Mouse (Mus musculus): ENCODE data around the gene Fam228a. TPM values are rescaled to one million over a fixed set of nuclear protein-coding genes. Genes with fewer than 3 reads are reported as not detected.

Gene Fam228a
- polyA plus RNA-seq, 1 experiment: not detected

- 93% methylated on average over 3 of the region's 3 CpGs for WGBS
- H3K4me3 ChIP-seq (ENCODE audit: insufficient read depth, low read depth, low read length): no peak overlapping the region
- no peak for TF ChIP-seq POLR2A (IDR thresholded peaks at IDR 0.05; ENCODE audit: insufficient read depth, low read depth, low read length)
- no peak for TF ChIP-seq CTCF (IDR thresholded peaks at IDR 0.05; ENCODE audit: insufficient read depth, low read depth, low read length)
Observed at GRCm38 (mm10) chr12:4729165-4729564, 9.1 kb downstream of the Fam228a start.

GRCm38 (mm10) chr12:4719762-4720754 lies 18.2 kb downstream of the Fam228a start:
- Histone ChIP-seq H3K4me3 (ENCODE audit: insufficient read depth, low read depth, low read length) (no peak overlapping the region), H3K27ac (ENCODE audit: insufficient read depth, low read depth, low read length) (no peak overlapping the region), H3K4me1 (ENCODE audit: control insufficient read depth, insufficient read depth, low read length) (no peaks in the 10 kb centered on the region; the same call in 1 of the 2 replicates)
- TF ChIP-seq POLR2A (IDR thresholded peaks at IDR 0.05; ENCODE audit: insufficient read depth, low read depth, low read length) (no peak), CTCF (IDR thresholded peaks at IDR 0.05; ENCODE audit: insufficient read depth, low read depth, low read length) (no peak)
- 80% methylated on average over 17 of the region's 17 CpGs for WGBS

More at GRCm38 (mm10) chr12:4729165-4729564, 9.1 kb downstream of the Fam228a start:
- H3K4me1 ChIP-seq (ENCODE audit: control insufficient read depth, insufficient read depth, low read length): no peaks in the 10 kb centered on the region
- H3K27ac ChIP-seq (ENCODE audit: insufficient read depth, low read depth, low read length): no peak overlapping the region

GRCm38 (mm10) chr12:4719066-4719761 lies 19.0 kb downstream of the Fam228a start:
- TF ChIP-seq CTCF (IDR thresholded peaks at IDR 0.05; ENCODE audit: insufficient read depth, low read depth, low read length) (no peak), POLR2A (IDR thresholded peaks at IDR 0.05; ENCODE audit: insufficient read depth, low read depth, low read length) (no peak)
- no peak overlapping the region for H3K27ac ChIP-seq (ENCODE audit: insufficient read depth, low read depth, low read length)
- no peaks in the 10 kb centered on the region; the same call in 1 of the 2 replicates for H3K4me1 ChIP-seq (ENCODE audit: control insufficient read depth, insufficient read depth, low read length)
- H3K4me3 ChIP-seq (ENCODE audit: insufficient read depth, low read depth, low read length): no peak overlapping the region
- 84% methylated on average over 13 of the region's 13 CpGs for WGBS

GRCm38 (mm10) chr12:4717417-4717816 lies 20.8 kb downstream of the Fam228a start:
- TF ChIP-seq POLR2A (IDR thresholded peaks at IDR 0.05; ENCODE audit: insufficient read depth, low read depth, low read length) (no peak), CTCF (IDR thresholded peaks at IDR 0.05; ENCODE audit: insufficient read depth, low read depth, low read length) (no peak)
- Histone ChIP-seq H3K27ac (ENCODE audit: insufficient read depth, low read depth, low read length) (no peak overlapping the region), H3K4me1 (ENCODE audit: control insufficient read depth, insufficient read depth, low read length) (no peaks in the 10 kb centered on the region; the same call in 1 of the 2 replicates), H3K4me3 (ENCODE audit: insufficient read depth, low read depth, low read length) (no peak overlapping the region)
- 44% methylated on average over 7 of the region's 7 CpGs for WGBS

GRCm38 (mm10) chr12:4715606-4716005 lies 22.6 kb downstream of the Fam228a start:
- H3K4me1 ChIP-seq (ENCODE audit: control insufficient read depth, insufficient read depth, low read length): no peaks in the 10 kb centered on the region; the same call in 1 of the 2 replicates
- TF ChIP-seq POLR2A (IDR thresholded peaks at IDR 0.05; ENCODE audit: insufficient read depth, low read depth, low read length) (no peak), CTCF (IDR thresholded peaks at IDR 0.05; ENCODE audit: insufficient read depth, low read depth, low read length) (no peak)
- 85% methylated on average over 10 of the region's 10 CpGs for WGBS
- no peak overlapping the region for H3K4me3 ChIP-seq (ENCODE audit: insufficient read depth, low read depth, low read length)
- no peak overlapping the region for H3K27ac ChIP-seq (ENCODE audit: insufficient read depth, low read depth, low read length)

- 80% methylated on average over 4 of the region's 4 CpGs for WGBS
- H3K27ac ChIP-seq (ENCODE audit: insufficient read depth, low read depth, low read length): no peak overlapping the region
- no peak overlapping the region for H3K4me3 ChIP-seq (ENCODE audit: insufficient read depth, low read depth, low read length)
- no peak for TF ChIP-seq CTCF (IDR thresholded peaks at IDR 0.05; ENCODE audit: insufficient read depth, low read depth, low read length)
- no peak for TF ChIP-seq POLR2A (IDR thresholded peaks at IDR 0.05; ENCODE audit: insufficient read depth, low read depth, low read length)
- H3K4me1 ChIP-seq (ENCODE audit: control insufficient read depth, insufficient read depth, low read length): no peaks in the 10 kb centered on the region; the same call in 1 of the 2 replicates
Observed at GRCm38 (mm10) chr12:4713361-4713760, 24.9 kb downstream of the Fam228a start.

GRCm38 (mm10) chr12:4709926-4710325 lies 28.3 kb downstream of the Fam228a start:
- Histone ChIP-seq H3K4me3 (ENCODE audit: insufficient read depth, low read depth, low read length) (no peak overlapping the region), H3K4me1 (ENCODE audit: control insufficient read depth, insufficient read depth, low read length) (no peaks in the 10 kb centered on the region), H3K27ac (ENCODE audit: insufficient read depth, low read depth, low read length) (no peak overlapping the region)
- no peak for TF ChIP-seq POLR2A (IDR thresholded peaks at IDR 0.05; ENCODE audit: insufficient read depth, low read depth, low read length)
- TF ChIP-seq CTCF (IDR thresholded peaks at IDR 0.05; ENCODE audit: insufficient read depth, low read depth, low read length): no peak
- 84% methylated on average over 7 of the region's 7 CpGs for WGBS

- Histone ChIP-seq H3K4me3 (ENCODE audit: insufficient read depth, low read depth, low read length) (no peak overlapping the region), H3K27ac (ENCODE audit: insufficient read depth, low read depth, low read length) (no peak overlapping the region), H3K4me1 (ENCODE audit: control insufficient read depth, insufficient read depth, low read length) (no peaks in the 10 kb centered on the region)
- no peak for TF ChIP-seq CTCF (IDR thresholded peaks at IDR 0.05; ENCODE audit: insufficient read depth, low read depth, low read length)
- no peak for TF ChIP-seq POLR2A (IDR thresholded peaks at IDR 0.05; ENCODE audit: insufficient read depth, low read depth, low read length)
- 77% methylated on average over 8 of the region's 8 CpGs for WGBS
Observed at GRCm38 (mm10) chr12:4708881-4709604, 29.2 kb downstream of the Fam228a start.

Data from olfactory bulb, adult 2 months (tissue).